Mouse (Mus musculus): Measurements from ENCODE around the gene Ccdc12. TPM values are rescaled to one million over a fixed set of nuclear protein-coding genes. Genes with fewer than 3 reads are reported as not detected.

Gene Ccdc12
- polyA plus RNA-seq, 1 experiment from 2014 or later = 147 TPM

GRCm38 (mm10) chr9:110625350-110625908 lies 30.9 kb upstream of the Ccdc12 start:
- peaks cover 10% of the 10 kb centered on the region; the same call in 1 of the 2 replicates for H3K4me1 ChIP-seq (ENCODE audit: control insufficient read depth, insufficient read depth, low read length)
- H3K4me2 ChIP-seq (ENCODE audit: low read depth, low read length) = peak overlapping the region; percentile 99
- WGBS = 70% methylated on average over 11 of the region's 11 CpGs
- peak overlapping the region; percentile 59 for H3K4me3 ChIP-seq (ENCODE audit: low read length)
- H3K36me3 ChIP-seq (ENCODE audit: control insufficient read depth, insufficient read depth) = peaks cover 12% of the 10 kb centered on the region
- H3K9ac ChIP-seq (ENCODE audit: low read length) = peak overlapping the region; percentile 83
- no peaks in the 10 kb centered on the region for H3K27me3 ChIP-seq (ENCODE audit: control insufficient read depth, insufficient read depth, low read length)
- no peak for ATAC-seq (replicated peaks; ENCODE audit: extremely low read depth, insufficient read depth, low FRiP score)
- H3K9me3 ChIP-seq (replicated peaks; ENCODE audit: control insufficient read depth, low read length) = no peaks in the 10 kb centered on the region
- H3K27ac ChIP-seq (ENCODE audit: low read length) = no peak overlapping the region

- Histone ChIP-seq H3K4me2 (ENCODE audit: low read depth, low read length) (no peak overlapping the region), H3K9ac (ENCODE audit: low read length) (no peak overlapping the region), H3K36me3 (ENCODE audit: control insufficient read depth, insufficient read depth) (peaks cover 13% of the 10 kb centered on the region), H3K4me3 (ENCODE audit: low read length) (no peak overlapping the region), H3K27ac (ENCODE audit: low read length) (no peak overlapping the region), H3K27me3 (ENCODE audit: control insufficient read depth, insufficient read depth, low read length) (no peaks in the 10 kb centered on the region; the same call in 1 of the 2 replicates), H3K9me3 (replicated peaks; ENCODE audit: control insufficient read depth, low read length) (no peaks in the 10 kb centered on the region), H3K4me1 (ENCODE audit: control insufficient read depth, insufficient read depth, low read length) (peaks cover 2% of the 10 kb centered on the region; the same call in 1 of the 2 replicates)
- ATAC-seq (replicated peaks; ENCODE audit: extremely low read depth, insufficient read depth, low FRiP score) = no peak
- 83% methylated on average over 15 of the region's 15 CpGs for WGBS
Measured at GRCm38 (mm10) chr9:110630171-110630570, 26.1 kb upstream of the Ccdc12 start.

DNA sequence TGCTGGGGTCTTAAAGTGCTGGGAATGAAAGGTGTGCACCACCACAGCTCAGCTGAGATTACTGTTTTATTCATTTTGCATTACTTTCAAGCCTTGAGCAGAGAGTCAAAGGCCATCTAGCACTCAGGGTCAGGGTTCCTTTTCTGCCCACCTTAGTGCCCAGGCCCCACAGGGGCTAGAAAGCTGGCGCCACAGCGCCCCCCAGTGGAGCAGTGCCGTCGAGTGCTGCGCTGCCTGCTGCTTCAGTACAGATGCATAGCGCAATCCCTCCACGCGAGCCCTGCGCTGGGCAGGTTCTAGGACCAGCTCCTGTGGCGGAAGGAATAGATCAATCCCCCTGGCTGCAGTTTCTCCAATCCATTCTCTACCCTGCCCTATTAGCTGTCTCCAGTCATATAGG lies 25.1 kb upstream of the Ccdc12 start:
- no peak overlapping the region for H3K4me3 ChIP-seq (ENCODE audit: low read length)
- no peaks in the 10 kb centered on the region; the same call in 1 of the 2 replicates for H3K27me3 ChIP-seq (ENCODE audit: control insufficient read depth, insufficient read depth, low read length)
- H3K4me2 ChIP-seq (ENCODE audit: low read depth, low read length) = no peak overlapping the region
- H3K27ac ChIP-seq (ENCODE audit: low read length) = no peak overlapping the region
- 28% methylated on average over 10 of the region's 10 CpGs for WGBS
- peak; percentile 59; the same call in 1 of the 2 replicates for ATAC-seq (replicated peaks; ENCODE audit: extremely low read depth, insufficient read depth, low FRiP score)
- H3K9me3 ChIP-seq (replicated peaks; ENCODE audit: control insufficient read depth, low read length) = no peaks in the 10 kb centered on the region
- H3K4me1 ChIP-seq (ENCODE audit: control insufficient read depth, insufficient read depth, low read length) = no peaks in the 10 kb centered on the region; the same call in 1 of the 2 replicates
- peaks cover 13% of the 10 kb centered on the region for H3K36me3 ChIP-seq (ENCODE audit: control insufficient read depth, insufficient read depth)
- no peak overlapping the region for H3K9ac ChIP-seq (ENCODE audit: low read length)

GRCm38 (mm10) chr9:110631651-110632275 lies 24.5 kb upstream of the Ccdc12 start:
- no peaks in the 10 kb centered on the region; the same call in 1 of the 2 replicates for H3K27me3 ChIP-seq (ENCODE audit: control insufficient read depth, insufficient read depth, low read length)
- WGBS = 34% methylated on average over 30 of the region's 30 CpGs
- H3K27ac ChIP-seq (ENCODE audit: low read length) = no peak overlapping the region
- no peak overlapping the region for H3K9ac ChIP-seq (ENCODE audit: low read length)
- 0 out of 2 replicates have a peak overlapping the region, but pooled peaks have one; percentile 4 for H3K4me3 ChIP-seq (ENCODE audit: low read length)
- no peaks in the 10 kb centered on the region; the same call in 1 of the 2 replicates for H3K4me1 ChIP-seq (ENCODE audit: control insufficient read depth, insufficient read depth, low read length)
- peaks cover 13% of the 10 kb centered on the region for H3K36me3 ChIP-seq (ENCODE audit: control insufficient read depth, insufficient read depth)
- H3K4me2 ChIP-seq (ENCODE audit: low read depth, low read length) = peak overlapping the region; percentile 29
- no peaks in the 10 kb centered on the region for H3K9me3 ChIP-seq (replicated peaks; ENCODE audit: control insufficient read depth, low read length)
- no peak for ATAC-seq (replicated peaks; ENCODE audit: extremely low read depth, insufficient read depth, low FRiP score)

- ATAC-seq (replicated peaks; ENCODE audit: extremely low read depth, insufficient read depth, low FRiP score) = no peak
- Histone ChIP-seq H3K27ac (ENCODE audit: low read length) (no peak overlapping the region), H3K4me3 (ENCODE audit: low read length) (no peak overlapping the region), H3K9ac (ENCODE audit: low read length) (no peak overlapping the region), H3K9me3 (replicated peaks; ENCODE audit: control insufficient read depth, low read length) (no peaks in the 10 kb centered on the region), H3K36me3 (ENCODE audit: control insufficient read depth, insufficient read depth) (peaks cover 15% of the 10 kb centered on the region), H3K4me2 (ENCODE audit: low read depth, low read length) (no peak overlapping the region), H3K4me1 (ENCODE audit: control insufficient read depth, insufficient read depth, low read length) (no peaks in the 10 kb centered on the region; the same call in 1 of the 2 replicates), H3K27me3 (ENCODE audit: control insufficient read depth, insufficient read depth, low read length) (no peaks in the 10 kb centered on the region; the same call in 1 of the 2 replicates)
- WGBS = 85% methylated on average over 15 of the region's 15 CpGs
Measured at GRCm38 (mm10) chr9:110632671-110633070, 23.6 kb upstream of the Ccdc12 start.

DNA sequence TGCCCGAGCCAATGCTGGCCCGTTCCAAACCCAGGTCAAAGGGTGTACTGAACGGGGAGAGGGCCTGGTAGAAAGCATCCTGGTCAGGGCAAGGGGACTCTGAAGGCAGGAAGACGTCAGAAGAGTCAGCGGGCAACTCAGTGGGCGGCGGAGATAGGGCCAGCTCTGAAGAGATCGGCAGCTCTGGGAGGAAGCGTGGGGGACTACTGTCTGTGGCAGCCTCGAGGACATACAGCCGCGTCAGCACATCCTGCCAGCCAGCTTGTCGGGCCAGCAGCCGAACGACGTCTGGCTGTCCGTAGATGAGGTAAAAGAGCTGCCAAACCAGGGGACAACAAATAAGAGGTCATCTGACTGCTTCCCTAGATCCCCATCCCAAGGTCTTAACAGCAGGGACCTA lies 22.4 kb upstream of the Ccdc12 start:
- Histone ChIP-seq H3K9ac (ENCODE audit: low read length) (no peak overlapping the region), H3K27ac (ENCODE audit: low read length) (no peak overlapping the region), H3K27me3 (ENCODE audit: control insufficient read depth, insufficient read depth, low read length) (no peaks in the 10 kb centered on the region; the same call in 1 of the 2 replicates), H3K4me1 (ENCODE audit: control insufficient read depth, insufficient read depth, low read length) (no peaks in the 10 kb centered on the region; the same call in 1 of the 2 replicates), H3K36me3 (ENCODE audit: control insufficient read depth, insufficient read depth) (peaks cover 21% of the 10 kb centered on the region), H3K9me3 (replicated peaks; ENCODE audit: control insufficient read depth, low read length) (no peaks in the 10 kb centered on the region), H3K4me2 (ENCODE audit: low read depth, low read length) (no peak overlapping the region), H3K4me3 (ENCODE audit: low read length) (no peak overlapping the region)
- WGBS = 70% methylated on average over 17 of the region's 17 CpGs
- no peak for ATAC-seq (replicated peaks; ENCODE audit: extremely low read depth, insufficient read depth, low FRiP score)

- no peak overlapping the region for H3K9ac ChIP-seq (ENCODE audit: low read length)
- no peak overlapping the region for H3K4me2 ChIP-seq (ENCODE audit: low read depth, low read length)
- H3K4me1 ChIP-seq (ENCODE audit: control insufficient read depth, insufficient read depth, low read length) = no peaks in the 10 kb centered on the region; the same call in 1 of the 2 replicates
- H3K36me3 ChIP-seq (ENCODE audit: control insufficient read depth, insufficient read depth) = peaks cover 16% of the 10 kb centered on the region
- no peak overlapping the region for H3K4me3 ChIP-seq (ENCODE audit: low read length)
- no peaks in the 10 kb centered on the region for H3K9me3 ChIP-seq (replicated peaks; ENCODE audit: control insufficient read depth, low read length)
- 0 out of 2 replicates have a peak, but pooled peaks have one; percentile 25 for ATAC-seq (replicated peaks; ENCODE audit: extremely low read depth, insufficient read depth, low FRiP score)
- no peak overlapping the region for H3K27ac ChIP-seq (ENCODE audit: low read length)
- WGBS = 11% methylated on average over 19 of the region's 19 CpGs
- H3K27me3 ChIP-seq (ENCODE audit: control insufficient read depth, insufficient read depth, low read length) = no peaks in the 10 kb centered on the region; the same call in 1 of the 2 replicates
Measured at GRCm38 (mm10) chr9:110635225-110635624, 21.1 kb upstream of the Ccdc12 start.

- Histone ChIP-seq H3K9ac (ENCODE audit: low read length) (no peak overlapping the region), H3K36me3 (ENCODE audit: control insufficient read depth, insufficient read depth) (peaks cover 12% of the 10 kb centered on the region), H3K9me3 (replicated peaks; ENCODE audit: control insufficient read depth, low read length) (no peaks in the 10 kb centered on the region), H3K27ac (ENCODE audit: low read length) (no peak overlapping the region), H3K4me2 (ENCODE audit: low read depth, low read length) (no peak overlapping the region), H3K4me1 (ENCODE audit: control insufficient read depth, insufficient read depth, low read length) (no peaks in the 10 kb centered on the region), H3K4me3 (ENCODE audit: low read length) (no peak overlapping the region), H3K27me3 (ENCODE audit: control insufficient read depth, insufficient read depth, low read length) (no peaks in the 10 kb centered on the region; the same call in 1 of the 2 replicates)
- WGBS = 73% methylated on average over 10 of the region's 10 CpGs
- no peak for ATAC-seq (replicated peaks; ENCODE audit: extremely low read depth, insufficient read depth, low FRiP score)
Measured at GRCm38 (mm10) chr9:110638611-110639021, 17.7 kb upstream of the Ccdc12 start.

GRCm38 (mm10) chr9:110641006-110641405 lies 15.3 kb upstream of the Ccdc12 start:
- Histone ChIP-seq H3K9ac (ENCODE audit: low read length) (no peak overlapping the region), H3K36me3 (ENCODE audit: control insufficient read depth, insufficient read depth) (peaks cover 12% of the 10 kb centered on the region), H3K27ac (ENCODE audit: low read length) (no peak overlapping the region), H3K4me2 (ENCODE audit: low read depth, low read length) (no peak overlapping the region), H3K4me1 (ENCODE audit: control insufficient read depth, insufficient read depth, low read length) (peaks cover 4% of the 10 kb centered on the region), H3K27me3 (ENCODE audit: control insufficient read depth, insufficient read depth, low read length) (no peaks in the 10 kb centered on the region), H3K9me3 (replicated peaks; ENCODE audit: control insufficient read depth, low read length) (no peaks in the 10 kb centered on the region), H3K4me3 (ENCODE audit: low read length) (no peak overlapping the region)
- ATAC-seq (replicated peaks; ENCODE audit: extremely low read depth, insufficient read depth, low FRiP score) = no peak
- 78% methylated on average over 5 of the region's 5 CpGs for WGBS

Data from heart, embryonic 16.5 days (tissue).